Mouse (Mus musculus) G1E (cell line): Measurements from ENCODE around the gene Fkbp14. TPM values are rescaled to one million over a fixed set of nuclear protein-coding genes. Genes with fewer than 3 reads are reported as not detected.

Experiments used
- ATAC-seq: 2 replicates; pipeline ENCODE4 v1.8.0; 2016; ENCODE audit warnings: mild to moderate bottlenecking; ENCODE audit not compliant: insufficient number of reproducible peaks, poor library complexity, low FRiP score, severe bottlenecking; ENCODE audit errors: extremely low read depth
- DNase-seq: peaks from one replicate; pipeline ENCODE4 v3.0.0; 2012; ENCODE audit warnings: low spot score
- H3K27me3 ChIP-seq: 2 replicates; pipeline ENCODE4 v1.6.1; 2012; ENCODE audit warnings: mild to moderate bottlenecking, low read length, inconsistent platforms; ENCODE audit not compliant: insufficient read depth
- H3K36me3 ChIP-seq: replicated peaks from 2 replicates; pipeline ENCODE3; 2012; ENCODE audit warnings: mild to moderate bottlenecking, inconsistent platforms
- H3K4me1 ChIP-seq: 2 replicates; pipeline ENCODE4 v1.6.1; 2012; ENCODE audit warnings: low read depth, low read length, inconsistent platforms, mixed read lengths; ENCODE audit not compliant: insufficient read depth
- H3K4me3 ChIP-seq: 2 replicates; pipeline ENCODE4 v1.5.1; 2012; ENCODE audit warnings: low read depth, mild to moderate bottlenecking, inconsistent platforms, low read length, moderate library complexity, mixed read lengths
- H3K9me3 ChIP-seq: replicated peaks from 2 replicates; pipeline ENCODE4 v1.6.1; 2012; ENCODE audit warnings: inconsistent platforms
- CTCF ChIP-seq: IDR thresholded peaks from 2 replicates; pipeline ENCODE4 v1.5.1; 2012; ENCODE audit warnings: low read depth, low read length, inconsistent platforms, mixed read lengths
- GATA1 ChIP-seq: IDR thresholded peaks from 2 replicates; pipeline ENCODE4 v1.6.1; 2012; ENCODE audit warnings: borderline replicate concordance, low read length, inconsistent platforms, mixed read lengths
- GATA2 ChIP-seq: IDR thresholded peaks from 2 replicates; pipeline ENCODE4 v1.6.1; 2012; ENCODE audit warnings: low read depth, low read length, inconsistent platforms, borderline replicate concordance
- POLR2AphosphoS5 ChIP-seq: IDR thresholded peaks from 2 replicates; pipeline ENCODE4 v1.6.1; 2012; ENCODE audit warnings: low read depth, low read length, inconsistent platforms; ENCODE audit not compliant: insufficient replicate concordance
- TAL1 ChIP-seq: conservative IDR thresholded peaks from 2 replicates; pipeline ENCODE4 v1.6.1; 2012; ENCODE audit warnings: low read depth, low read length, inconsistent platforms, mixed read lengths
- polyA plus RNA-seq: library from polyadenylated mRNA; stranded (reverse); fragments of >175 nt; gene quantifications from 2 replicates; pipeline ENCODE4 v1.2.3, GENCODE M21; 2012
- total RNA-seq, 2 experiments: library from RNA; stranded (forward) in 1 of 2; stranded (reverse) in 1 of 2; fragments of 200-1000 nt in 1 of 2; fragments of >200 nt in 1 of 2; fragmentation: Nextera tagmentation in 1 of 2; gene quantifications; 2 replicates each; pipeline ENCODE4 v1.2.3; 2014 to 2017

Fkbp14 gene
- total and polyA plus RNA-seq, 3 experiments = 0.11 to 6.7 (median 2.5) TPM

GRCm38 (mm10) chr6:54530182-54530581 lies 66.9 kb downstream of the Fkbp14 start:
- no peak for ATAC-seq
- Histone ChIP-seq H3K27me3 (no peaks in the 10 kb centered on the region), H3K4me3 (no peak overlapping the region), H3K9me3 (no peaks in the 10 kb centered on the region), H3K4me1 (no peaks in the 10 kb centered on the region), H3K36me3 (no peaks in the 10 kb centered on the region)
- TF ChIP-seq GATA1 (no peak), CTCF (no peak), GATA2 (no peak), POLR2AphosphoS5 (no peak), TAL1 (no peak)
- no peak for DNase-seq

- ATAC-seq (no peak), DNase-seq (no peak)
- no peaks in the 10 kb centered on the region for H3K4me1 ChIP-seq
These were observed 68.4 kb downstream of the Fkbp14 start for GRCm38 (mm10) chr6:54528666-54529065.

More at GRCm38 (mm10) chr6:54528666-54529065, 68.4 kb downstream of the Fkbp14 start:
- H3K9me3 ChIP-seq = no peaks in the 10 kb centered on the region
- H3K36me3 ChIP-seq = no peaks in the 10 kb centered on the region
- TF ChIP-seq TAL1 = no peak
- no peak overlapping the region for H3K4me3 ChIP-seq
- no peaks in the 10 kb centered on the region for H3K27me3 ChIP-seq

Other genes starting within 250 kb of the Fkbp14 start
- not detected in 2 replicates for gene Wipf3, start 167.7 kb downstream of the Fkbp14 start, total RNA-seq (2014; fragmentation: Nextera tagmentation)
- gene Wipf3, start 167.7 kb downstream of the Fkbp14 start, total RNA-seq (2017) = 0.11 and 0.17 TPM in 2 replicates
- gene Wipf3, start 167.7 kb downstream of the Fkbp14 start, polyA plus RNA-seq = not detected in 2 replicates
- not detected in 2 replicates for gene Scrn1, start 30.8 kb downstream of the Fkbp14 start, total RNA-seq (2014; fragmentation: Nextera tagmentation)
- 0.23 and 0.55 TPM in 2 replicates for gene Scrn1, start 30.8 kb downstream of the Fkbp14 start, total RNA-seq (2017)
- not detected in 2 replicates for gene Scrn1, start 30.8 kb downstream of the Fkbp14 start, polyA plus RNA-seq
- gene Plekha8, start 2.2 kb downstream of the Fkbp14 start, total RNA-seq (2014; fragmentation: Nextera tagmentation) = 14.3 and 16.2 TPM in 2 replicates
- gene Plekha8, start 2.2 kb downstream of the Fkbp14 start, total RNA-seq (2017) = 14.2 and 14.7 TPM in 2 replicates
- 1.5 and 1.7 TPM in 2 replicates for gene Plekha8, start 2.2 kb downstream of the Fkbp14 start, polyA plus RNA-seq
- gene Mturn, start 84.3 kb upstream of the Fkbp14 start, total RNA-seq (2014; fragmentation: Nextera tagmentation) = 1.7 and 3.2 TPM in 2 replicates
- 1.9 and 2.1 TPM in 2 replicates for gene Mturn, start 84.3 kb upstream of the Fkbp14 start, total RNA-seq (2017)
- gene Mturn, start 84.3 kb upstream of the Fkbp14 start, polyA plus RNA-seq = 0.96 and 1.8 TPM in 2 replicates
- gene Znrf2, start 219.6 kb upstream of the Fkbp14 start, total RNA-seq (2014; fragmentation: Nextera tagmentation) = 39.5 and 41.1 TPM in 2 replicates
- 45.2 and 49.4 TPM in 2 replicates for gene Znrf2, start 219.6 kb upstream of the Fkbp14 start, total RNA-seq (2017)
- 20.3 and 36.6 TPM in 2 replicates for gene Znrf2, start 219.6 kb upstream of the Fkbp14 start, polyA plus RNA-seq